Mouse (Mus musculus) neural tube, embryonic 13.5 days (tissue): ENCODE measurements around the gene E2f8. TPM values are rescaled to one million over a fixed set of nuclear protein-coding genes. Genes with fewer than 3 reads are reported as not detected.

Experiments
- ATAC-seq: fragments of 200-750 bp; cut with Nextera tagmentation; 2 replicates; pipeline ENCODE4 v1.8.0; 2017; ENCODE audit warnings: low read depth, mild to moderate bottlenecking, moderate TSS enrichment, moderate library complexity
- H3K27ac ChIP-seq: fragments of 300-500 bp; sonication (generic); replicated peaks from 2 replicates; pipeline ENCODE4 v1.5.1; 2015; ENCODE audit warnings: moderate library complexity, mild to moderate bottlenecking, inconsistent platforms
- H3K27me3 ChIP-seq: fragments of 300-500 bp; sonication (generic); 2 replicates; pipeline ENCODE4 v1.6.1; 2015; ENCODE audit warnings: mild to moderate bottlenecking, inconsistent platforms
- H3K36me3 ChIP-seq: fragments of 300-500 bp; sonication (generic); 2 replicates; pipeline ENCODE4 v1.6.1; 2015; ENCODE audit warnings: mild to moderate bottlenecking, inconsistent platforms
- H3K4me1 ChIP-seq: fragments of 300-500 bp; sonication (generic); replicated peaks from 2 replicates; pipeline ENCODE4 v1.6.1; 2015; ENCODE audit warnings: inconsistent platforms
- H3K4me2 ChIP-seq: fragments of 300-500 bp; sonication (generic); 2 replicates; pipeline ENCODE4 v1.6.1; 2015; ENCODE audit warnings: inconsistent platforms, mild to moderate bottlenecking, moderate library complexity
- H3K4me3 ChIP-seq: fragments of 300-500 bp; sonication (generic); 2 replicates; pipeline ENCODE4 v1.5.1; 2015; ENCODE audit warnings: mild to moderate bottlenecking, inconsistent platforms
- H3K9ac ChIP-seq: fragments of 300-500 bp; sonication (generic); 2 replicates; pipeline ENCODE4 v1.6.1; 2015; ENCODE audit warnings: moderate library complexity, mild to moderate bottlenecking, inconsistent platforms
- H3K9me3 ChIP-seq: fragments of 300-500 bp; sonication (generic); 2 replicates; pipeline ENCODE4 v1.6.1; 2016; ENCODE audit warnings: inconsistent platforms
- WGBS: fragments of 180-500 bp; shearing (Covaris S2); methylation state at CpG from one replicate; pipeline ENCODE4 v1.1.7; 2015; 5-methylcytosine and 5-hydroxymethylcytosine counted together
- polyA plus RNA-seq: library from polyadenylated mRNA; unstranded; fragments of >200 nt; fragmentation: Nextera tagmentation; extraction: Ambion mirVana; gene quantifications from 2 replicates; pipeline ENCODE4 v1.2.1, GENCODE M21; 2015

The E2f8 gene
- polyA plus RNA-seq, 1 experiment from 2014 or later, result 4.1 TPM

DNA sequence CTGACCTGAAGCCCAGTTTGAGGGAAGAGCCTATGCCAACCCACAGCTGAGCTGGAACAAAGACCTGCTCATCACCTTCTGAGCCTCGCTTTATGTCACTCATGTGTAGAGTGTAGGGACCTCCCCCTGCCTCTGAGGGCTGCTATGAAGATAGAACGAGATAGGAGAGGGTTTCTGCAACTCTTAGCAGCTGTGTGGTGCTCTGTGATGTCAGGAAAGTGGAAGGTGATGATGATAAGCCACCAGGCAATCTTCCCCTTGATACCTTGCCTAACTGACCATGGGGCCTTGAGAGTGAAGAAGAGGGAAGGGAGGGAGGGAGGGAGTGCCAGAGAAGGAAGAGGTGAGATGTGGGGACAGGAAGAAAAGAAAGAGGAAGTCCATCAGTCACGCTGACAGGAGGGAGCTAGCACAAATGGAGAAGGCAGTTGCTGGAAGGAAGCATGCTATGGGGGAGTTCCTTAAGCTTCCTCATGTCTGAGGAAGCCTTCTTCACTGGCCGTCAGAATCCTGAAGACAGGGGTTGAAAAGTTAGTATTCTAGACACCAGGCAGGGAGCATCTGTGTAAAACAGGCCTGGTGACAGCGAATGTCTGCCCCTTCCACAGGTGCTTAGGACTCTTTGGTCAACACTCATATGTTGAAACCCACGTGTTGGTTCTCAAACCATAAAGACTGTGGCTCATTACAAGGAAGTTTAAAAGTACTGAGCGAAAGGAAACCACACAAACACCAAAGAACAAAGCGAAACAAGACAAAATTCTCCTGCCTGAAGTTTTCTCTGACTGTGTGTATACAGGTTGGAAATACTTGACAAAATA lies 27.3 kb upstream of the E2f8 start, which contains the start of gene Nav2:
Nav2 (plus strand) TSS at position 196 of the 821 bp plus-strand sequence.
- Histone ChIP-seq H3K27me3 (no peaks in the 10 kb centered on the region), H3K9ac (no peak within 1 kb of the TSS), H3K4me3 (no peak within 1 kb of the TSS), H3K36me3 (no peaks in the 10 kb centered on the region), H3K9me3 (no peaks in the 10 kb centered on the region), H3K4me1 (peaks cover 17% of the 10 kb centered on the region), H3K4me2 (no peak within 1 kb of the TSS), H3K27ac (no peak within 1 kb of the TSS)
- ATAC-seq, result no peak
- 74% methylated on average over 8 of the region's 8 CpGs for WGBS

DNA sequence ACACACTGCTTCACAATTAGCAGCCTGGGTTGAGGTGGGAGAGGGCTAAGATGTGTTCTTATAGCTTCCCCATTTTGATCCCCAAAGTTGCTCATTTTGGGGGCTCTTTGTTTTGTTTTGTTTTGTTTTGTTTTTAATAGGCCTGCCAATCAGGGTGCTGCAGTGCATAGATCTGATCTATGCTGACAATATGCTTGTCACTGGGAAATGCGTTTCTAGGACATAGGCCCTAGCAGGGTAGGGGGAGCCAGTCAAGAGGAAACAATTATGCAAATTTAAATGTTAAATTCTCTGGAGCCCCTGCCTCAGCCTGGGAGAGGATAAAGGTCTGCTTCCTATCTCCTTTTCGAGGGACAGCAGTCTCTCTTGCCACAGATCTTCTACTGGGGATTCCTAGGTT lies 21.1 kb upstream of the E2f8 start:
- Histone ChIP-seq H3K4me3 (no peak overlapping the region), H3K36me3 (no peaks in the 10 kb centered on the region), H3K27me3 (peaks cover 7% of the 10 kb centered on the region), H3K9me3 (no peaks in the 10 kb centered on the region), H3K4me1 (peaks cover 27% of the 10 kb centered on the region), H3K27ac (peak overlapping the region; percentile 13; the same call in 1 of the 2 replicates), H3K9ac (no peak overlapping the region), H3K4me2 (no peak overlapping the region)
- 15% methylated on average over 2 of the region's 2 CpGs for WGBS
- ATAC-seq, result 0 out of 2 replicates have a peak, but pooled peaks have one; percentile 19

DNA sequence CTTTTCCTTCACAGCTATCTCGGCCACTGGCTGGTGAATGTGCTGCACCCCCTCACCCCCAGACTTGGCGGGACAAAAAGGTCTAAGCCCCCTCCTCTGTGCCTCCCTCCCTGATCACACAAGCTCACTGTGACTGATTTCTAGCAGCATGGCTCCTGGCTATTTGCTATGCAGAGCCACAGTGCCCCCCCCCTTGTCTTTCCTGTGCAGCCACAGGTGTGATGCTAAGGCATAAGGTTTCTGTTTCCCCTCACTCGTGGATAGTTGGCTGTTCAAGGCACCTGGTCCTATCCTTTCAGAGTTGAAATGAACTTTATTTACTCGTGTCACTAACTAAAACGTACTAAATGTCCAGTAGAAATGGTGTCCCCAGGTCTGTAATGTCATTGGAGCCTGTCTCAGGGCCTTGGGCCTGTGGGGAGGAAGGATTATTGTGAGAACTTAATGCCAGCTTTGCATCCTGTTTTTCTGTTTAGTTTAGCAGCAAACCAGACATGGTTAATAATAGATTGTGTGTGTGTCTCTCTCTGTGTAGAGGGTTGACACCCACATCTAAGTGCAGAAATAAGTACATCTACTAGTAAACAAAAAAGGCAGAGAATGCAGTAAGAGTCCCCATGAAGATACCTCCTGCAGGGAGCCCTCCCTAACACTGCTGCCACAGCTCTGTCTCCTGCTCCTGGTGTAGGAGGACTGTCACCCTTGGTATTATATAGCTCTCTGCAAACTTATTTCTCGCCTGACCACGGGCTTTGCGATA lies 19.2 kb upstream of the E2f8 start:
- Histone ChIP-seq H3K4me3 (no peak overlapping the region), H3K4me1 (peaks cover 34% of the 10 kb centered on the region), H3K36me3 (no peaks in the 10 kb centered on the region), H3K9me3 (no peaks in the 10 kb centered on the region), H3K4me2 (no peak overlapping the region), H3K9ac (no peak overlapping the region), H3K27ac (no peak overlapping the region), H3K27me3 (peaks cover 11% of the 10 kb centered on the region)
- 73% methylated on average over 8 of the region's 8 CpGs for WGBS
- ATAC-seq, result no peak

- Histone ChIP-seq H3K9ac (no peak overlapping the region), H3K9me3 (no peaks in the 10 kb centered on the region), H3K36me3 (no peaks in the 10 kb centered on the region), H3K4me1 (peaks cover 32% of the 10 kb centered on the region), H3K4me3 (no peak overlapping the region), H3K27me3 (peaks cover 13% of the 10 kb centered on the region), H3K4me2 (no peak overlapping the region), H3K27ac (no peak overlapping the region)
- ATAC-seq, result no peak
- 63% methylated on average over 9 of the region's 9 CpGs for WGBS
These were observed 17.0 kb upstream of the E2f8 start for GRCm38 (mm10) chr7:48898416-48898815.

DNA sequence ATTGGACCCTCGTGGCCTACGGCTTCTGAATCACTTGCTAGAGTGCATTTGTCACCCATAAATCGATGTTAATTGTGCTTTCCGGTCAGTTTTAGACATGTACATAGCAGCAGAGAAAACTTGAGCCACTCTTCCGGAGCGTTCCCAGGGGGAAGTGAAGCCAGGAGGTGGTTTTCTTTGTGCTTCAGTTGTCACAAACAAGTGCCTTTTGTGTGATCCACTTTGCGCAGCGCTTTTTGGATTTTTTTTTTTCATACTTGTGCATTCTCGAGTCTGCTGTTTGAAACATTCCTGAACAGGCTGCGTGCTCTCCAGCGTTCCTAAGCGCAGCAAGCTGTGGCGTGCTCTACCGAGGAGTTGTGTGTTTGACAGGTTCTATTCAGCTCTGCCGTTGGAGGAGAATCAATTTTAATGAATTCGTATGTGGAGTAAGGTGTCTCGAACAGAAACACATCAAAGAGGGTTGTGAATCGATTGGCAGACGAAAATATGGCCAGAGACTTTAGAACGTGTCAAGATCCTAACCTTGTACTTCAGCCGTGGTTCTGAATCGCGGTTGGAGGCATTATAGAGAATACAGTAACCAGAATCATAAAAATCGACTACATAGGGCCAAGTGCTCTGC lies 16.3 kb upstream of the E2f8 start:
- no peaks in the 10 kb centered on the region for H3K36me3 ChIP-seq
- peaks cover 13% of the 10 kb centered on the region for H3K27me3 ChIP-seq
- no peak for ATAC-seq
- no peak overlapping the region for H3K9ac ChIP-seq
- H3K4me1 ChIP-seq, result peaks cover 24% of the 10 kb centered on the region
- H3K27ac ChIP-seq, result 0 out of 2 replicates have a peak overlapping the region, but pooled peaks have one; percentile 23
- H3K9me3 ChIP-seq, result no peaks in the 10 kb centered on the region
- no peak overlapping the region for H3K4me3 ChIP-seq
- 33% methylated on average over 24 of the region's 24 CpGs for WGBS
- H3K4me2 ChIP-seq, result peak overlapping the region; percentile 30

DNA sequence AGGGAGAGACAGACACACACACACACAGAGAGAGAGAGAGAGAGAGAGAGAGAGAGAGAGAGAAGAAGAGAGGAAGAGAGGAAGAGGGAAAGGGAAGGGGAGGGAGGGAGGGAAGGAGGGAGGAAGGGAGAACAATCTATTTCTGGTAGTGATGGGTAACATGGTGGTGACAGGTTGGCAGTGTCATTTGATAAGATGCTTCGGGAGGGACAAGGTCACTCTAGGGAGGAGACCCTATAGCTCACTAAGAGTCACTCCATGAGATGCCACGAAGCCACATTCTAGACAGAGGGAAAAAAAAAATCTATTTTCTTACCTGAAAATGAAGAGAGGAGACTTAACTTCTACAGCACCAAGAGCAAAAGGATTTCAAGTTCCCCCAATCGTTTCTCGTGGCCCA lies 14.7 kb upstream of the E2f8 start:
- H3K4me1 ChIP-seq, result peaks cover 22% of the 10 kb centered on the region
- H3K4me2 ChIP-seq, result no peak overlapping the region
- no peak for ATAC-seq
- H3K27me3 ChIP-seq, result peaks cover 13% of the 10 kb centered on the region
- H3K9me3 ChIP-seq, result no peaks in the 10 kb centered on the region
- no peak overlapping the region for H3K4me3 ChIP-seq
- no peak overlapping the region for H3K9ac ChIP-seq
- H3K27ac ChIP-seq, result no peak overlapping the region
- 78% methylated on average over 4 of the region's 4 CpGs for WGBS
- H3K36me3 ChIP-seq, result no peaks in the 10 kb centered on the region

- Histone ChIP-seq H3K9me3 (no peaks in the 10 kb centered on the region), H3K4me2 (no peak overlapping the region), H3K4me3 (no peak overlapping the region), H3K9ac (no peak overlapping the region), H3K36me3 (no peaks in the 10 kb centered on the region), H3K27me3 (peaks cover 13% of the 10 kb centered on the region), H3K27ac (no peak overlapping the region), H3K4me1 (peaks cover 28% of the 10 kb centered on the region)
- no peak for ATAC-seq
- 89% methylated on average over 4 of the region's 4 CpGs for WGBS
These were observed 14.1 kb upstream of the E2f8 start for GRCm38 (mm10) chr7:48895475-48895874.

- Histone ChIP-seq H3K9ac (no peak overlapping the region), H3K4me1 (peaks cover 30% of the 10 kb centered on the region), H3K9me3 (no peaks in the 10 kb centered on the region), H3K27ac (no peak overlapping the region), H3K27me3 (peaks cover 13% of the 10 kb centered on the region), H3K36me3 (no peaks in the 10 kb centered on the region), H3K4me3 (no peak overlapping the region), H3K4me2 (no peak overlapping the region)
- no peak for ATAC-seq
- WGBS, result 83% methylated on average over 6 of the region's 6 CpGs
These were observed 13.4 kb upstream of the E2f8 start for GRCm38 (mm10) chr7:48894763-48895162.

DNA sequence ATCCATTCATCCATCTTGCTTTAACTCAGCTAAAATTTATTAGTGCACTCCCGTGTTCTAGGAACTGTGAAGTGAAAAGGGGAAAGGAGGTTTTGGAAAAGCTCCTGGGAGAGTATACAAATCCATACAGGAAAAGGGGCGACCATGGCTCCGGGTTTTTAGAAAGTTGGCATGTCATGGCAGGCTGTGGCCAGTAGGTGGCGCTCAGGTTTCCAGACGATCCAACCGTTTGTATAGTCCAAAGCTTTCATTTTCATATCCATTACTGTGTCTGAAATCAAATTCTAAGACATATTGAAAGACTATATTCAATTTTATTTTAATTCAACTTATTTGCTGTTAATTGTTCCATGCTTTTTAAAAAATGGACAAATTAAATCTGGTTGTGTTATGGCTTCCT lies 12.8 kb upstream of the E2f8 start:
- WGBS, result 2% methylated on average over 6 of the region's 6 CpGs
- no peak overlapping the region for H3K4me3 ChIP-seq
- H3K4me1 ChIP-seq, result peaks cover 30% of the 10 kb centered on the region
- ATAC-seq, result no peak; the same call in 1 of the 2 replicates
- H3K27ac ChIP-seq, result no peak overlapping the region
- no peak overlapping the region for H3K4me2 ChIP-seq
- no peak overlapping the region for H3K9ac ChIP-seq
- H3K9me3 ChIP-seq, result no peaks in the 10 kb centered on the region
- H3K36me3 ChIP-seq, result no peaks in the 10 kb centered on the region
- peaks cover 12% of the 10 kb centered on the region for H3K27me3 ChIP-seq

GRCm38 (mm10) chr7:48893093-48893492 lies 11.7 kb upstream of the E2f8 start:
- H3K4me2 ChIP-seq, result no peak overlapping the region
- ATAC-seq, result no peak
- no peak overlapping the region for H3K4me3 ChIP-seq
- no peak overlapping the region for H3K27ac ChIP-seq
- WGBS, result 80% methylated on average over 7 of the region's 7 CpGs
- H3K27me3 ChIP-seq, result peaks cover 6% of the 10 kb centered on the region; the same call in 1 of the 2 replicates
- H3K4me1 ChIP-seq, result peaks cover 27% of the 10 kb centered on the region
- H3K9ac ChIP-seq, result no peak overlapping the region
- H3K9me3 ChIP-seq, result no peaks in the 10 kb centered on the region
- no peaks in the 10 kb centered on the region for H3K36me3 ChIP-seq

- H3K9ac ChIP-seq, result no peak overlapping the region
- no peaks in the 10 kb centered on the region for H3K36me3 ChIP-seq
- no peak overlapping the region for H3K4me2 ChIP-seq
- 0 out of 2 replicates have a peak overlapping the region, but pooled peaks have one; percentile 13 for H3K27ac ChIP-seq
- WGBS, result 30% methylated on average over 5 of the region's 5 CpGs
- no peak overlapping the region for H3K4me3 ChIP-seq
- peaks cover 15% of the 10 kb centered on the region for H3K4me1 ChIP-seq
- peak; percentile 58 for ATAC-seq
- H3K27me3 ChIP-seq, result peaks cover 3% of the 10 kb centered on the region; the same call in 1 of the 2 replicates
- H3K9me3 ChIP-seq, result no peaks in the 10 kb centered on the region
These were observed 9.6 kb upstream of the E2f8 start for GRCm38 (mm10) chr7:48891029-48891428.

GRCm38 (mm10) chr7:48888751-48889150 lies 7.4 kb upstream of the E2f8 start:
- Histone ChIP-seq H3K9me3 (no peaks in the 10 kb centered on the region), H3K4me1 (peaks cover 15% of the 10 kb centered on the region), H3K4me3 (no peak overlapping the region), H3K36me3 (no peaks in the 10 kb centered on the region), H3K27ac (no peak overlapping the region), H3K4me2 (no peak overlapping the region), H3K9ac (no peak overlapping the region), H3K27me3 (peaks cover 12% of the 10 kb centered on the region)
- ATAC-seq, result no peak
- 80% methylated on average over 2 of the region's 2 CpGs for WGBS
